Mouse (Mus musculus): ENCODE results near the gene Fam173a.
"Not testable (repeated sequence)": the region's sequence is repeated elsewhere in the genome, so short reads cannot be mapped to it uniquely, and the experiment has no call there.

Fam173a gene

DNA sequence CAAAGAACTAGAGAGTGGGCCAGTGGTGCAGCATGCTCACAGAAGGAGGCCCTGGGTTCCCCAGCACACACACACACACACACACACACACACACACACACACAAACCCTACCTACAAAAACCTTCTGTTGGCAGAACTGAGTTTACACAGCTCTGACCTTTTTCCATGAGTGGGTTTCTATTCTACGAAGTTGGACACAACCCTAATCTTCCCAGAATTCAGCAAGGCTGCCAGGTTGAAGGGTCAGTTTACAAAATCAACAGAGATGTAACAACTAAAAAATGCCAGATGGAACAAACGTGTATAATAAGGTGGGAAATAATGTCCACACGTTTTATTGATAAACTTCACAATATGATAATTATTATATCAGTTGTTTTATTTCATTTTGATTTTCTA lies 35.0 kb downstream of the Fam173a start:
- no peak for DNase-seq

DNA sequence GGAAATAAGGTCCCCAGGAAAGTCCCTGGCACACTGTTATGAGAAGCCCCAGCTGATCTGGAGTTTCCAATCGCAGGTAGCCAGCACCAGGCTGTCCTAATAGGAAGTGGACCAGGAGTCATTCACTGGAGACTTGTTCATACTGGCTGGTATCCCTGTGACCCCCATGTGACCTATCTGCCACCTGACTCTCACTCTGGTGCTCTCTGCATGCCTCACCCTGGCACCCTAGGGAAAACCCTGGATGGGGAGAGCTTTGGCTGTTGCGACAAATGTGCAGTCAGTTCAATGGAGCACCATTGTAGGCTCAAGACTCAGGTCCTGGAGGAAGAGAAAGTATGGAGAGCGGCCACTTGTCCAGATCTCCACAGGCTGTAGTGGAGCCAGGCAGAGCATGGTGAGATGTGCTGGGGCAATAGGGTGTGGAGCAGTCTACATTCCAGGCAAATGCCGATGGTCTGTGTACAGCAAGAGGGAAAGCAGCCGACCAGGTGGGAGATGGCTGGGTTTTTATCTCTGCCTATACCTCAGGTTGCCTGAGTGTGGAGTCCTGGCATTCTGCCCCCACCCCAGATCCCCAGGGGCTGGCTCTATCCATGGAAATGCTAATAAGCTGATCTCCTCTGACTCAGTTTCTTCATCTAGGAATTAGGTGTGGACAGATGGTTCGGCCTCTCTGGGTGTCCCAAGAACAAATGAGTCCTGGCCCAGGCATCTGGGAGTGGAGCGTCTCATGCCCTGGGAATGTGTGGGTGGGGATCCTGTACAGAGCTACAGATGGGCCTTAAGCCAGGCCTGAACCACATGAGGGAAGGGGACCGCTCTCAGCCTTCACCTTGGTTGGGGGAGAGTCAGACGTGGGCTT lies 36.1 kb downstream of the Fam173a start:
- no peak for DNase-seq

DNA sequence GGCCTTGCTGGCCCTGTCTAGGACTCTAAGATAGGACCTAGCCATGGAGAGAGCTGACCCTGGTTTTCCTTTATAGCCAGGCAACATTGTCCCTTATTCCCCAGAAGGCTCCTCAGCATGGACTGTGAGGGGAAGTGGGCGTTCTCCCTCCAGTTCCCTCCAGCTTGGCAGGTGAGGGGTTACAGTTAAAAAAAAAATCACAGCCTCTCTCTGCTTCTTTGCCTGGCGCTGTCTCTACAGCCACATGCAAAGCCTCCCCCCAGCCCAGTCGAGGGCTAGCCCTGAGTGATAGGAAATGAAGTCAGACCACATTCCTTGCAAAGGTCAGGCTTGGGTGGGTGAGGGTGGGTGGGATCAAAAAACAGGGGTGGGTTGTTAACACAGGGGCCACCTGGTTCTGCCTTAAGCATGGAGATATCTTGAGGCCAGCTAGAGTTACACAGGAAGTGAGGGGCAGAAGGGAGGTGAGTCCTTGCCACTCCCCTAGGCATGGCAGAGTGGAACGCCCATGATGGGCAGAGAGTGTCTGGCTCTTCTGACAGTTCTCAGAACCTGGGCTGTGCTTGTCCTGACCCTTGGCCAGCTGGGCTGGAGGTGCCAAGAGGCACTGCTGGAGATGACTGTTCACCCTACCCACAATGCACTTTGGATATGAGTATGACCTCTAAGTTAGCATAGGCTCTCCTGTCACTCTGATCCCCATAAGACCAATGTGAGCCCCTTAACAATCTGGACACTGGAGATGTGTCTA lies 36.9 kb downstream of the Fam173a start:
- no peak for DNase-seq

DNA sequence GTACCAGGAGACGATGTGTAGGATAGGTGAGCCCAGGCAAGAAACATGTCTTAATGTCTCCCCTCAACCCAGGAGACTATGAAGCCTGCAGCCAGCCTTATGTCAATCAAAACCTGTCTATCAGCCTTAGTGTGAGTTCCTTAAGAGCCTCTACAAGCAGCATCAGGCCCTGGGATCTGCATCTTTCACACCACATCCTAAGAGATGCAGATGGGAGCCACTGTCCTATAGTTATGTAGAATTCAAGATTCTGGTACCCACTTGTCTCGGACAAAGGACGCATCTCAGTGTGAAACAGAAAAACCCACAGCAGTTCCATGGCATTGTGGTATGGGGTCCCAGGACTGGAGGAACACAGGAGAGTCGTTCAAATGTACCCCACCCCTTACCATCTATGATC lies 37.6 kb downstream of the Fam173a start:
- no peak for DNase-seq

DNA sequence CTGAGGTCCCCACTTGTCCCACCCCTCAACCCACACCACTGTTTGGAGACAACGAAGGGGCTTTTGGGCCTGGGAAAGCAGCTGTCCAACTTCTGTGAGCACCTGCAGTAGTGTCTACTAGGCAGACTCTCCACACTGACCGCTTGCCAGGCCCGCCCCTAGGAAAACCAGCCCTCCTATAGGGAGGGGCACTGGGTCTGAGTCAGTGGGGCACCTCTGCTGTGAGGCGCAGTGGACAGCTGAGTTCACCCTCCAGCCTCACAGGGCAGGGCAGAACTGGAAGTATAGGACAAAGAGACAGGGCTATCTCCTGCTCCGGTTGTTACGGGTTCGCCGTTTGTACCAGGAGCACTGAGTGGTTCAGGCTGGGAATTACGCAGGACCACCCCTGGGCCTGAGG lies 38.5 kb downstream of the Fam173a start, which contains the start of gene Msln:
Msln (minus strand) TSS at position 138 of the 400 bp plus-strand sequence.
- no peak for DNase-seq

DNA sequence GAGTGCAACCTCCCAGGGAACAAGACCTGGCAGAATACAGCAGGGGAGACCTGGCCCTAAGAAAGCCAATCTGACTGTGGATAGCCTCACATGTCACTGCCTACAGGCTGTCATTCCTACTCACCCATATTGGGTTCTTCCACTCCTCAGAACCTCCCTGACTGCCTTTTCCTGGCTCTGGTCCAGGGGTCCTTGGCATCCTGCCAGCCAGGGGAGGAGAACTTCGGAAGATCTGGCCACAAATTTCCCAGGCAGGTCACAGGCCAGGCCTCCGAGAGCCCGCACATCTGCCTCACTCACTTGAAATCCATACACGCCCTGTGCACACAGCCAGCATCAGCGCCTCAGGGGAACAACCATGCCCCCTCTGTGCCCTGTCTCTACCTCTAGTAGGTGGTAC lies 41.3 kb downstream of the Fam173a start:
- no peak for DNase-seq

DNA sequence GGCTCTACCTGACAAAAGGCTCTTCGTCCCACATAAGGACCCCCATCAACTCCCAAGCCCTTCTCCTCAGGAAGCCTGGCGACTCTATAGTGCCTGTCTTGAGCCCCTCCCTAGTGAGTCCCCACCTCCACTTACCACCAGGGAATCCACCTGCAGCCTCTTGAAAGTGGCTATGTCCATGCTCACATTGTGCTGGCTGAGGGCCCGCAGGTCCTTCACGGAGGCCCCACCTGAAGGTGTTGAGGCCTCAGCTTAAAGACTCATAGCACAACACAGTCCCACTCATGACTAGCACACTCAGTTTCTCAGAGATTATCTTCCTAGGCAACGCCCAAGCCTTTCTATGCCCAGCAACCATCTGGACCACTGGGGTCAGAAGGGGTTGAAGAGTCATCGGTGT lies 43.4 kb downstream of the Fam173a start:
- no peak for DNase-seq

DNA sequence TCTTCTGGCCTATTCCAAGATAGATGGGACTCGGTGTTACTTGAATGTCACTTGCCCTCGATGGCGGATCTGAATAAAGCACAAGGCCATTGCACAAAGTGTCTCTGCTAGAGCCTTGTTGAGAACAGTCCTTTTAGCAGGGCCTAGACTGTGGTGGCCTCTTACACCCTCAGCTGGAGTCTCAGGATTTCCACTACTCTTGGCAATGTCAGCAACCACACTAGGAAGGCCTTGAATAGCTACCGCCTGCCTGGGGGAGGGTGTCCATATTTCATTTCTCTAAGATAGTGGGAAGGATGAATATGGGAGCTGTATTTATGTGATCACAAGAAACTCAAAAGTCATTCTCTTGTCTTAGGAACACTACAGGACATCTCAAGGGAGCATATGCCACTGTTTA lies 44.5 kb downstream of the Fam173a start:
- no peak for DNase-seq

DNA sequence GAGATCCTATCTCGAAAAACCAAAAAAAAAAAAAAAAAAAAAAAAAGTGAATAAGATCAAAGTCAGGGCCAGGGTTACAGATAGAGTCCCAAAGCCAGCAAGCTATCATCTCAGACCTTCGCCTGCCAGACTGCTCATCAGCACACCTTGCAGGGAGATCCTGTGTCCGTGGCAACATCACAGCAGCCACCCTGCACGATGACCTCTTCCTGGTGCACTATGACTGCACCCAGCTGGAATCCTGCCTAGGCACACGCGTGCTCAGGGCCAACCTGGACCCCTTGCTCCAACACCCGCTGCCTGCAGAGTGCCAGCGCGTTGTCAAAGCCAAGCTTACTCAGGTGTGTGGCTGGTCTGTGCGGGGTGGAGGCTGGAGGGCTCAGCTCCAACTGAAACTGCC lies 48.4 kb downstream of the Fam173a start:
- no peak for DNase-seq

DNA sequence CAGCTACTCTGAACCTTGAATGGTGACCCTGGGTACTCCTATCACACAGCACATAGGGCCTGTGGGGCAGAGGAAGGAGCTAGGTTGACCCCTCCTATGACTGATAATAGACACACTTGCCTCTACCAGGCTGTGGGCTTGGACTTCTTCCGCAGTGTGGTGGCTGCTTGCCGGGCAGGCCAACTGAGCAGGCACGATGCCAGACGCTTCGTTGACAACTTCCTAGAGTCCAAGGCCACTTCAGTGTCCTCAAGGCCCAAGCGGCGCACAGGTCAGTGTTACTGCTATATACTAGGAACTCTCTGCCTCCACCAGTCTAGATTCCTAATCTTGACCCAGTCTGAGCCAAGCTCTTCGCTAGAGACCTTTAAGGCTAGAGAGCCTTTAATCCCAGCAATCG lies 48.9 kb downstream of the Fam173a start:
- DNase-seq = no peak

DNA sequence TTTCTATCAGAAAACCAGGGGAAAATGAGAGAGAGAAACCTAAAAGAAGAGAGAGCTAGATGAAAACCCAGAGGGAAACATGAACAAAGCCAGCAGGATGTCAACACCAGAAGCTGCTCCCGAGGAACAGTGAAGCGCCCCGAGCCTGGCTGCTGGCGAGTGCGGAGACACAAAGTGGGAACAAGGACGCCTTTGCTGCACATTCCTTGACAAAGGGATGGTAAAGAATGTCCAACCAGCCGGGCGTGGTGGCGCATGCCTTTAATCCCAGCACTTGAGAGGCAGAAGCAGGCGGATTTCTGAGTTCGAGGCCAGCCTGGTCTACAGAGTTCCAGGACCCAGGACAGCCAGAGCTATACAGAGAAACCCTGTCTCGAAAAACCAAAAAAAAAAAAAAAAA lies 51.2 kb downstream of the Fam173a start:
- DNase-seq = not testable (repeated sequence)

Measured in thymus, postnatal 4 days (tissue).